Mouse (Mus musculus) brain, embryonic 18.5 days (tissue): ENCODE results near the gene Rexo5.

ENCODE experiments used
- DNase-seq: peaks from one replicate; pipeline ENCODE4 v3.0.0-alpha.2; 2012; ENCODE audit warnings: low read depth, low spot score

Rexo5 gene

GRCm38 (mm10) chr7:119887887-119888286 lies 94.1 kb downstream of the Rexo5 start:
- DNase-seq: no peak

- DNase-seq: no peak
Observed at GRCm38 (mm10) chr7:119892198-119892597, 98.4 kb downstream of the Rexo5 start.

GRCm38 (mm10) chr7:119892742-119893141 lies 98.9 kb downstream of the Rexo5 start:
- DNase-seq: no peak

GRCm38 (mm10) chr7:119894818-119895544 lies 101.2 kb downstream of the Rexo5 start:
- DNase-seq: no peak

- DNase-seq: peak; percentile 98
Observed at GRCm38 (mm10) chr7:119895639-119896512, 102.1 kb downstream of the Rexo5 start, which contains the start of the genes Lyrm1 and Dcun1d3. Gene Lyrm1, plus strand, starts transcription at chr7:119895861. Gene Dcun1d3, minus strand, starts transcription at chr7:119896298.

- DNase-seq: no peak
Observed at GRCm38 (mm10) chr7:119897521-119898109, 103.8 kb downstream of the Rexo5 start.

GRCm38 (mm10) chr7:119898247-119898856 lies 104.5 kb downstream of the Rexo5 start:
- DNase-seq: no peak
